Mouse (Mus musculus) liver, adult 2 months (tissue): ENCODE measurements around the gene Smarcd3. TPM values are rescaled to one million over a fixed set of nuclear protein-coding genes. Genes with fewer than 3 reads are reported as not detected.

Experiments used
- DNase-seq: peaks from one replicate; pipeline ENCODE4 v3.0.0-alpha.2; 2011; ENCODE audit warnings: low read depth, low spot score; ENCODE audit errors: extremely low read depth
- H3K27ac ChIP-seq: fragments of 200-500 bp; replicated peaks from 2 replicates; pipeline ENCODE4 v1.5.1; 2012; ENCODE audit warnings: low read depth, mild to moderate bottlenecking, control low read depth, inconsistent platforms, low read length; ENCODE audit not compliant: insufficient read depth
- H3K27me3 ChIP-seq: fragments of 200-500 bp; 2 replicates; pipeline ENCODE4 v1.6.1; 2012; ENCODE audit warnings: mild to moderate bottlenecking, moderate library complexity, low read length, inconsistent platforms; ENCODE audit not compliant: control insufficient read depth, insufficient read depth
- H3K36me3 ChIP-seq: fragments of 200-500 bp; 2 replicates; pipeline ENCODE4 v1.6.1; 2012; ENCODE audit warnings: low read length, inconsistent platforms; ENCODE audit not compliant: control insufficient read depth, insufficient read depth
- H3K4me1 ChIP-seq: fragments of 200-500 bp; 2 replicates; pipeline ENCODE4 v1.6.1; 2011; ENCODE audit warnings: low read length; ENCODE audit not compliant: control insufficient read depth, insufficient read depth
- H3K4me3 ChIP-seq: fragments of 200-500 bp; 2 replicates; pipeline ENCODE4 v1.5.1; 2011; ENCODE audit warnings: low read depth, mild to moderate bottlenecking, control low read depth, low read length, moderate library complexity; ENCODE audit not compliant: insufficient read depth
- H3K79me2 ChIP-seq: fragments of 200-500 bp; 2 replicates; pipeline ENCODE4 v1.6.1; 2012; ENCODE audit warnings: inconsistent platforms, mild to moderate bottlenecking, low read length, moderate library complexity; ENCODE audit not compliant: control insufficient read depth, insufficient read depth
- H3K9ac ChIP-seq: fragments of 200-500 bp; 2 replicates; pipeline ENCODE4 v1.6.1; 2012; ENCODE audit warnings: low read depth, mild to moderate bottlenecking, control low read depth, inconsistent platforms, low read length
- CTCF ChIP-seq: fragments of 200-500 bp; IDR thresholded peaks from 2 replicates; pipeline ENCODE4 v1.5.1; 2011; ENCODE audit warnings: low read depth, low read length, control low read depth
- POLR2A ChIP-seq: fragments of 200-500 bp; IDR thresholded peaks from 2 replicates; pipeline ENCODE4 v1.6.1; 2011; ENCODE audit warnings: low read length, control low read depth; ENCODE audit not compliant: insufficient read depth; ENCODE audit errors: extremely low read depth
- WGBS: fragments of 180-500 bp; shearing (Covaris S2); methylation state at CpG from one replicate; pipeline ENCODE4 v1.1.7; 2018; 5-methylcytosine and 5-hydroxymethylcytosine counted together
- polyA plus RNA-seq: library from polyadenylated mRNA; depleted of rRNA; stranded (reverse); fragments of >200 nt; gene quantifications from 2 replicates; pipeline ENCODE4 v1.2.3, GENCODE M21; 2012
- total RNA-seq: library from RNA; depleted of rRNA; stranded (reverse); fragments of >200 nt; gene quantifications from 2 replicates; pipeline ENCODE4 v1.2.3, GENCODE M21; 2014

The Smarcd3 gene
- total and polyA plus RNA-seq, 2 experiments, result 0.55 to 1.3 TPM

- Histone ChIP-seq H3K79me2 (no peaks in the 10 kb centered on the region), H3K27me3 (no peaks in the 10 kb centered on the region)
Observed at GRCm38 (mm10) chr5:24597901-24598569, 26.2 kb downstream of the Smarcd3 start.

DNA sequence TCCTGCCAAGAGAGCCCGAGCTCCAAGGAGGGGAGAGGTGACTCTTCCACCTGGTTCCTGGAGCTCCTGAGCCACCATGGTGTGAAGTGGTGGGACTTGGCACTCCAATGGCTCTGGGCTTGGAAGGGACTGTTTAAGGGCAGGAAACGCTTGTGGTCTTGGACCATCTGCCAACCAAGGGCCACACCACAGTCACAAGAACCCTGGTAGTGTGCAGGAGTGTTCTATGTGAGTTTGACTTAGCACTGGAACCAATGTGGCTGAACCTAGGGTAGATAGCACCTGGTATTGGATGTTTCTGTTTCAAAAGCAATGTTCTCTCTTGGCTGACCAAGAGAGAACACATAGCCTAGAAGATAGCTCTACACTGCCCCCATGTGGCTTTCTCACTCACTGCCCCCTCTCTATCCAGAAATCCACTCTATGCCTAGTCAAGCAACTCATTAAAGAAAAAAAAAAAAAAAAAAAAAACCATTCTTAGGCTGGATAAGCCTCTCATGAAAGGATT, 26.9 kb downstream of the Smarcd3 start:
- H3K27me3 ChIP-seq, result no peaks in the 10 kb centered on the region
- DNase-seq, result peak; percentile 65
- H3K36me3 ChIP-seq, result no peaks in the 10 kb centered on the region
- H3K4me3 ChIP-seq, result no peak overlapping the region
- WGBS, result 54% methylated on average over 2 of the region's 2 CpGs
- H3K27ac ChIP-seq, result no peak overlapping the region
- no peak for TF ChIP-seq POLR2A
- peak; percentile 38; the same call in 1 of the 2 replicates for TF ChIP-seq CTCF
- peaks cover 8% of the 10 kb centered on the region for H3K4me1 ChIP-seq
- no peak overlapping the region for H3K9ac ChIP-seq
- H3K79me2 ChIP-seq, result no peaks in the 10 kb centered on the region

More at GRCm38 (mm10) chr5:24597901-24598569, 26.2 kb downstream of the Smarcd3 start:
- peak overlapping the region; percentile 57; the same call in 1 of the 2 replicates for H3K9ac ChIP-seq
- DNase-seq, result no peak
- H3K4me1 ChIP-seq, result peaks cover 8% of the 10 kb centered on the region
- H3K27ac ChIP-seq, result no peak overlapping the region
- H3K36me3 ChIP-seq, result no peaks in the 10 kb centered on the region
- 31% methylated on average over 15 of the region's 15 CpGs for WGBS
- H3K4me3 ChIP-seq, result peak overlapping the region; percentile 32; the same call in 1 of the 2 replicates
- no peak for TF ChIP-seq POLR2A
- no peak for TF ChIP-seq CTCF

- 55% methylated on average over 11 of the region's 11 CpGs for WGBS
- no peaks in the 10 kb centered on the region for H3K79me2 ChIP-seq
- no peak for DNase-seq
- no peak for TF ChIP-seq CTCF
- TF ChIP-seq POLR2A, result no peak
- no peak overlapping the region for H3K9ac ChIP-seq
- H3K27me3 ChIP-seq, result no peaks in the 10 kb centered on the region
- peak overlapping the region; percentile 40 for H3K4me3 ChIP-seq
- H3K4me1 ChIP-seq, result peaks cover 8% of the 10 kb centered on the region
- no peak overlapping the region for H3K27ac ChIP-seq
- no peaks in the 10 kb centered on the region for H3K36me3 ChIP-seq
Observed at GRCm38 (mm10) chr5:24596519-24597171, 27.6 kb downstream of the Smarcd3 start.

DNA sequence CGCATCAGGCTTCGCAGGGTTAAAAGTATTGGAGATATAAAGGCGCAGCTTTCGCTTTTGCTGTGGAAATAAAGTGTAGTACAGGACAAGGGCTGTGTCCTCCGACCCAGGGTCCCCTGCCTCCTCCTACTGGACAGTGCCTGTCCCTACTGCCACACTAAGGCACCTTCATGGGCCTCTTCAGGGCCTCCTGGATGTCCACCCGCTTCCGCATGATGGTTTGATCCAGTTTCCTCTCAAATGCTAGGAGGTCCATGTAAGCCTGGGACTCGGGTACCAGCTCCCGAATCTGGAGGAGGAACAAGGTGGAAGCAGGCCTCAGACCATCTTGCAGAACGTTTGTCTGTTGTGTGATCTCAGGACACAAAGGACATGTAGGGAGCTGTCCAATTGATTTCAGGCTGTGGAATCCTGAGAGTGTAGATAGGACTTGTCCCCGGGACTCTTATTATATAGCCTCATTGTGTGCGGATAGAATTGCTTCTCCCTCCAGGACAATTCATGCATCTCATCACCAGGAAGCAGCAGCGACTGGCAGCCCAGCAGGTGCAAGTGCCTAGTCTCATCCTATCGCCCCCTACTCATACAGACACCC, 28.3 kb downstream of the Smarcd3 start:
- no peak for TF ChIP-seq POLR2A
- no peak for TF ChIP-seq CTCF
- Histone ChIP-seq H3K27ac (no peak overlapping the region), H3K4me3 (no peak overlapping the region), H3K79me2 (no peaks in the 10 kb centered on the region), H3K4me1 (peaks cover 4% of the 10 kb centered on the region), H3K36me3 (no peaks in the 10 kb centered on the region), H3K27me3 (no peaks in the 10 kb centered on the region), H3K9ac (no peak overlapping the region)
- WGBS, result 77% methylated on average over 14 of the region's 14 CpGs
- no peak for DNase-seq

DNA sequence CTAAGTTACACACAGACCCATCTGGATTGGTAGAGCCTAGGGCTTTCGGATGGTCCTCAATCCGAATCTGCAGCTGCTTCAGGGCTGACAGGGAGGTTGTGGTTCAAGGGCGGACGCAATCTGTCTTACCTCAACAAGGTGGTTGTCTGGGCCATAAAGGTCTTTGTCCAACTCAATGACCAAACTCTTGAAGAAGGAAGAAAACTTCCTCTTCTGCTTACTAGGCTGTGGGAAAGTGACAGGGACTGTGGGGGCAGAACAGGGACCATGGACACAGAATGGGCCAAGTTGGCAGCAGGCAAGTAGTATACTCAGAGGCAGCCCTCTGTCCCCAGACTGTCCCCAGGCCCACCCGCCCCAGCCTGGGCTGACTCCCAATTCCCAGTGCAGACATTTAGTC, 28.9 kb downstream of the Smarcd3 start:
- WGBS, result 94% methylated on average over 5 of the region's 5 CpGs
- no peak overlapping the region for H3K9ac ChIP-seq
- no peak overlapping the region for H3K27ac ChIP-seq
- no peaks in the 10 kb centered on the region for H3K79me2 ChIP-seq
- no peak overlapping the region for H3K4me3 ChIP-seq
- no peaks in the 10 kb centered on the region for H3K27me3 ChIP-seq
- H3K4me1 ChIP-seq, result peaks cover 4% of the 10 kb centered on the region
- H3K36me3 ChIP-seq, result no peaks in the 10 kb centered on the region
- no peak for DNase-seq
- TF ChIP-seq POLR2A, result no peak
- no peak for TF ChIP-seq CTCF
